Mouse (Mus musculus) heart, adult 10 weeks (tissue): ENCODE measurements around the gene Pi4ka. TPM values are rescaled to one million over a fixed set of nuclear protein-coding genes. Genes with fewer than 3 reads are reported as not detected.

Experiments used
- polyA plus RNA-seq: library from polyadenylated mRNA; stranded (reverse); fragments of 350-450 nt; fragmentation: Illumina TruSeq; extraction: RNeasy Lipid Tissue Mini Kit (QIAGEN cat#74804); gene quantifications from one replicate; pipeline ENCODE4 v1.2.3, GENCODE M21; 2014; ENCODE audit warnings: low read depth, low replicate concordance

The Pi4ka gene
- polyA plus RNA-seq: 62.0 TPM

DNA sequence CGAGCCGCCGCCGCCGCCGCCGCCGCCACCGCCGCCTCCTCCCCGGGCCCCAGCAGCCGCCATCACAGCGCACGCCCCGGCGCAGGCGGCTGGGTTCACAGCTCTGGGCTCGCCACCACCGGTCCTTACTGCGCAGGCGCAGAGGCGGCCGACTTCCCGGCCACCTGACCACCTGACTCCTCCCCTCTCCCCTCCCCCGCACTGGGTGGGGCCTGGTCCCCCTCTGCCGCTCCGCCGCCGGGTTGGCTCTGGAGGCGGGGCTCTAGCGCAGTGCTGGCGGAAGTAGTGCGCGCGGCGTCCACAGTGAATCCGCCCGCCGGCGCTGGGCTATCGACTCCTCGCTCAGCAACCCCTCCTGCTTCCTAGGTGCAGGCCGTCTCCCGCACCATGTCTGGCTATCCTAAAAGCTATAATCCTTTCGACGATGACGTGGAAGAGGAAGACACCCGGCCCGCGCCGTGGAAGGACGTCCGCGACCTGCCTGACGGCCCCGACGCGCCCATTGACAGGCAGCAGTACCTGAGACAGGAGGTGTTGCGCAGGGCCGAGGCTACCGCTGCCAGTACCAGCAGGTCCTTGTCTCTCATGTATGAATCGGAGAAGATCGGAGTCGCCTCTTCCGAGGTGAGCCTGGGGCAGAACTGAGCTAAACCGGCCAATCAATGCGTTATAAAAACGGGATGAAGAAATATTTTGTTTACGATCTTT lies at the start of gene Pi4ka, which contains the start of gene Snap29:
TSS of gene Pi4ka (minus strand) at position 579 of the 708 bp plus-strand sequence.
TSS of gene Snap29 (plus strand) at position 251 of the 708 bp plus-strand sequence.

GRCm38 (mm10) chr16:17451541-17452372 lies 45.6 kb upstream of the Pi4ka start, which contains the start of gene Crkl:
Gene Crkl (plus strand): TSS chr16:17451987.

GRCm38 (mm10) chr16:17331116-17331515 lies 75.0 kb downstream of the Pi4ka start, which contains the start of gene Serpind1:
Gene Serpind1 (plus strand): TSS chr16:17331371.

DNA sequence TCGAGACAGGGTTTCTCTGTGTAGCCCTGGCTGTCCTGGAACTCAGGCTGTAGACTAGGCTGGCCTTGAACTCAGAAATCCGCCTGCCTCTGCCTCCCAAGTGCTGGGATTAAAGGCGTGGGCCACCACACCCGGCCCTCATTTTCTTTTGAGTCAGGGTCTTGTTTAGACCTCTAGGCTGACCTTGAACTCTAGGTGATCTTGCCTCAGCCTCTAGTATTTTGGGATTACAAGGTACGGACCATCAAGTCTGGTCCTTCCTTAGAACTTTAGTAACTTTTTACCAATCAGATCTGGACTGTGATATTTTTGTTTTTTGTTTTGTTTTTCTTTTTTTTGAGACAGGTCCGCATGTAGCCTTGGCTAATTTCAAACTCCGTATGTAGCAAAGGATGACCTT lies 130.4 kb downstream of the Pi4ka start, which contains the start of gene Tmem191c:
TSS of gene Tmem191c (plus strand) at position 357 of the 400 bp plus-strand sequence.

GRCm38 (mm10) chr16:17232794-17233701 lies 173.1 kb downstream of the Pi4ka start, which contains the start of gene Hic2:
Gene Hic2 (plus strand): TSS chr16:17233572.

Other genes with a start within 250 kb of the Pi4ka start
- 102 TPM for gene Ube2l3, start 203.7 kb downstream of the Pi4ka start, polyA plus RNA-seq
- not detected for gene Rimbp3, start 197.7 kb downstream of the Pi4ka start, polyA plus RNA-seq
- gene Hic2, start 172.7 kb downstream of the Pi4ka start, polyA plus RNA-seq: 2.0 TPM
- 4.1 TPM for gene Tmem191c, start 130.2 kb downstream of the Pi4ka start, polyA plus RNA-seq
- 0.42 TPM for gene Serpind1, start 74.9 kb downstream of the Pi4ka start, polyA plus RNA-seq
- gene Snap29, start 328 bp downstream of the Pi4ka start, polyA plus RNA-seq: 20.0 TPM
- gene Crkl, start 45.7 kb upstream of the Pi4ka start, polyA plus RNA-seq: 20.1 TPM
- not detected for gene Aifm3, start 83.3 kb upstream of the Pi4ka start, polyA plus RNA-seq
- gene Lztr1, start 102.4 kb upstream of the Pi4ka start, polyA plus RNA-seq: 38.3 TPM
- gene Thap7, start 124.8 kb upstream of the Pi4ka start, polyA plus RNA-seq: 15.2 TPM
- gene Lrrc74b, start 154.9 kb upstream of the Pi4ka start, polyA plus RNA-seq: not detected
- 2.9 TPM for gene P2rx6, start 155.6 kb upstream of the Pi4ka start, polyA plus RNA-seq
- gene Slc7a4, start 176.9 kb upstream of the Pi4ka start, polyA plus RNA-seq: 2.7 TPM
- 16.5 TPM for gene Smpd4, start 213.0 kb upstream of the Pi4ka start, polyA plus RNA-seq
- 0.60 TPM for gene Ccdc74a, start 240.2 kb upstream of the Pi4ka start, polyA plus RNA-seq